Mouse (Mus musculus): ENCODE results near the gene Zbtb44.
A peak's percentile ranks its signal among the peaks of the same experiment; 100 is the strongest.
"Not testable (repeated sequence)": the region's sequence is repeated elsewhere in the genome, so short reads cannot be mapped to it uniquely, and the experiment has no call there.

Zbtb44 gene

GRCm38 (mm10) chr9:31030532-31031413 lies at the start of gene Zbtb44:
Zbtb44 (plus strand) TSS chr9:31030644.
- DNase-seq (ENCODE audit: low read depth, low spot score), result no peak

GRCm38 (mm10) chr9:30985782-30986181 lies 44.7 kb upstream of the Zbtb44 start:
- no peak for DNase-seq (ENCODE audit: low read depth, low spot score)

- DNase-seq (ENCODE audit: low read depth, low spot score), result no peak
Observed at GRCm38 (mm10) chr9:30993106-30993505, 37.3 kb upstream of the Zbtb44 start.

- no peak for DNase-seq (ENCODE audit: low read depth, low spot score)
Observed at GRCm38 (mm10) chr9:30996590-30997562, 33.6 kb upstream of the Zbtb44 start.

- no peak for DNase-seq (ENCODE audit: low read depth, low spot score)
Observed at GRCm38 (mm10) chr9:31000641-31001040, 29.8 kb upstream of the Zbtb44 start.

GRCm38 (mm10) chr9:31002528-31002927 lies 27.9 kb upstream of the Zbtb44 start:
- DNase-seq (ENCODE audit: low read depth, low spot score), result no peak

GRCm38 (mm10) chr9:31009334-31009733 lies 21.1 kb upstream of the Zbtb44 start:
- DNase-seq (ENCODE audit: low read depth, low spot score), result no peak

GRCm38 (mm10) chr9:31010040-31010439 lies 20.4 kb upstream of the Zbtb44 start:
- no peak for DNase-seq (ENCODE audit: low read depth, low spot score)

GRCm38 (mm10) chr9:31010749-31011148 lies 19.7 kb upstream of the Zbtb44 start:
- no peak for DNase-seq (ENCODE audit: low read depth, low spot score)

- DNase-seq (ENCODE audit: low read depth, low spot score), result no peak
Observed at GRCm38 (mm10) chr9:31011533-31011932, 18.9 kb upstream of the Zbtb44 start.

- no peak for DNase-seq (ENCODE audit: low read depth, low spot score)
Observed at GRCm38 (mm10) chr9:31012674-31013073, 17.8 kb upstream of the Zbtb44 start.

GRCm38 (mm10) chr9:31013415-31013814 lies 17.0 kb upstream of the Zbtb44 start:
- no peak for DNase-seq (ENCODE audit: low read depth, low spot score)

GRCm38 (mm10) chr9:31017616-31018015 lies 12.8 kb upstream of the Zbtb44 start:
- DNase-seq (ENCODE audit: low read depth, low spot score), result no peak

- no peak for DNase-seq (ENCODE audit: low read depth, low spot score)
Observed at GRCm38 (mm10) chr9:31018158-31018557, 12.3 kb upstream of the Zbtb44 start.

GRCm38 (mm10) chr9:31018705-31019104 lies 11.7 kb upstream of the Zbtb44 start:
- no peak for DNase-seq (ENCODE audit: low read depth, low spot score)

- DNase-seq (ENCODE audit: low read depth, low spot score), result no peak
Observed at GRCm38 (mm10) chr9:31028251-31028650, 2.2 kb upstream of the Zbtb44 start.

- DNase-seq (ENCODE audit: low read depth, low spot score), result peak; percentile 96
Observed at GRCm38 (mm10) chr9:31029751-31030511, 513 bp upstream of the Zbtb44 start.

- no peak for DNase-seq (ENCODE audit: low read depth, low spot score)
Observed at GRCm38 (mm10) chr9:31031414-31031843, 985 bp downstream of the Zbtb44 start.

GRCm38 (mm10) chr9:31032546-31032945 lies 2.1 kb downstream of the Zbtb44 start:
- DNase-seq (ENCODE audit: low read depth, low spot score), result no peak

- DNase-seq (ENCODE audit: low read depth, low spot score), result peak; percentile 72
Observed at GRCm38 (mm10) chr9:31050208-31050607, 19.8 kb downstream of the Zbtb44 start.

- not testable (repeated sequence) for DNase-seq (ENCODE audit: low read depth, low spot score)
Observed at GRCm38 (mm10) chr9:31051509-31051908, 21.1 kb downstream of the Zbtb44 start.
